Comparison of ENCODE assay signal across 9 mouse cellular contexts in the genomic region with DNA sequence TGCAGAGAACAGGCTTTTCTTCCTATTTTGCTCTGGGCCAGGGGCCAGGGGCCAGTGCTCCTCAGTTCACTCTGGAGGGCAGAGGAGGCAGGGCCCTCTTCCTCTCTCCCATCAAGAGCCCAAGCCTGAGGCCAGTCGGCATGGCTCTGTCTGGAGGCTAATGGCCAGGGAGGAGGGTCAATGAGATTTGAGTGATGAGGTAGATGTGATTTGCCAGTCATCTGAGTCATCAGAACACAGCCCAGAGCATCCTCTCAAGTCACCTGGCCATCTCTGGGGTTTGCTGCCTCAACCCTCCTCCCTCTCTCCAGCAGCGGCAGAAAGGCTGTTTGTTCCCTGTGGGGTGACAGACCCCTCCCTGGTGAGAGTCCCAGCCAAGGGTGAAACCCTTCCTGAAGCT. TPM values are rescaled to one million over a fixed set of nuclear protein-coding genes. Genes with fewer than 3 reads are reported as not detected.
DNase-seq lines count a peak whose midpoint lies in the region; ATAC-seq and TF ChIP-seq lines count a peak whose summit lies in the region.
"Had no signal": no experiment of that assay in that cellular context is flagged by ENCODE, and none has a peak within 500 bp of the region (broad histone marks: within the 10 kb centered on the region; RNA-seq: fewer than 3 reads in every experiment).

No protein-coding gene starts in this region.

- 13% methylated on average over 2 of the region's 2 CpGs for WGBS in cerebellum, adult 2 months
- WGBS in lung, adult 2 months, result 22% methylated on average over 2 of the region's 2 CpGs
- 16% methylated on average over 2 of the region's 2 CpGs for WGBS in limb, embryonic 11.5 days
- 17% methylated on average over 2 of the region's 2 CpGs for WGBS in stomach, embryonic 14.5 days

- DNase-seq in cerebellum, adult 2 months, result peak; percentile 55 to 61
- DNase-seq in cerebellum, postnatal 4 days (ENCODE audit: low spot score in 2 of 2), result no peak
- peak; percentile 23 for DNase-seq in lung, adult 2 months
- DNase-seq in lung, postnatal 36 days, result no peak
- no peak for DNase-seq in limb, embryonic 11.5 days (ENCODE audit: low spot score)
- DNase-seq in ovary, postnatal 10 days (ENCODE audit: low spot score), result no peak
- no peak for DNase-seq in left cerebral cortex, postnatal 14 days (ENCODE audit: low spot score in 2 of 2)

- H3K4me3 ChIP-seq in cerebellum, adult 2 months (replicated peaks; ENCODE audit: insufficient read depth, low read depth, low read length), result no peak overlapping the region
- peak overlapping the region; percentile 24 for H3K4me3 ChIP-seq in lung, adult 2 months (replicated peaks; ENCODE audit: extremely low read depth, low read depth, low read length)
- H3K4me3 ChIP-seq in limb, embryonic 11.5 days (ENCODE audit: low read depth, low read length), result peak overlapping the region; percentile 45; the same call in 1 of the 2 replicates
- peak overlapping the region; percentile 62 for H3K4me3 ChIP-seq in stomach, embryonic 14.5 days (ENCODE audit: low read depth, low read length)

- no peak overlapping the region for H3K9ac ChIP-seq in limb, embryonic 11.5 days (ENCODE audit: low read length)
- H3K9ac ChIP-seq in stomach, embryonic 14.5 days (replicated peaks; ENCODE audit: low read depth, low read length), result no peak overlapping the region
- H3K9ac ChIP-seq: liver, embryonic 14.5 days had no signal

- TF ChIP-seq CTCF in cerebellum, adult 2 months (IDR thresholded peaks at IDR 0.05; ENCODE audit: borderline replicate concordance, insufficient read depth, low read depth, low read length), result no peak
- no peak for TF ChIP-seq CTCF in lung, adult 2 months (IDR thresholded peaks at IDR 0.05; ENCODE audit: insufficient read depth, low read length)

- no peak for TF ChIP-seq POLR2A in cerebellum, adult 2 months (IDR thresholded peaks at IDR 0.05; ENCODE audit: borderline replicate concordance, insufficient read depth, low read length)
- no peak for TF ChIP-seq POLR2A in lung, adult 2 months (IDR thresholded peaks at IDR 0.05; ENCODE audit: borderline replicate concordance, extremely low read depth, low read depth, low read length)

- H3K9me3 ChIP-seq in limb, embryonic 11.5 days (ENCODE audit: control insufficient read depth, low read length), result no peaks in the 10 kb centered on the region
- no peaks in the 10 kb centered on the region for H3K9me3 ChIP-seq in stomach, embryonic 14.5 days (ENCODE audit: control insufficient read depth, low read depth, low read length)

- H3K36me3 ChIP-seq in limb, embryonic 11.5 days (ENCODE audit: control insufficient read depth, insufficient read depth, low read length), result peaks cover 1% of the 10 kb centered on the region; the same call in 1 of the 2 replicates
- H3K36me3 ChIP-seq in stomach, embryonic 14.5 days (ENCODE audit: control insufficient read depth, insufficient read depth, low read length), result no peaks in the 10 kb centered on the region

- intact Hi-C loops in left cerebral cortex, postnatal 14 days (cut with DNase I), result no loop called here

- H3K4me1 ChIP-seq in cerebellum, adult 2 months (ENCODE audit: control insufficient read depth, insufficient read depth, low read length), result peaks cover 16% of the 10 kb centered on the region
- peaks cover 10% of the 10 kb centered on the region for H3K4me1 ChIP-seq in lung, adult 2 months (ENCODE audit: control insufficient read depth, insufficient read depth, low read length)
- H3K4me1 ChIP-seq in limb, embryonic 11.5 days (ENCODE audit: control insufficient read depth, insufficient read depth, low read length), result peaks cover 28% of the 10 kb centered on the region
- H3K4me1 ChIP-seq in stomach, embryonic 14.5 days (ENCODE audit: control insufficient read depth, insufficient read depth, low read length), result peaks cover 46% of the 10 kb centered on the region

- H3K27ac ChIP-seq in cerebellum, adult 2 months (ENCODE audit: insufficient read depth, low read length), result 0 out of 2 replicates have a peak overlapping the region, but pooled peaks have one; percentile 76
- 0 out of 2 replicates have a peak overlapping the region, but pooled peaks have one; percentile 30 for H3K27ac ChIP-seq in limb, embryonic 11.5 days (replicated peaks; ENCODE audit: low read depth, low read length)
- peak overlapping the region; percentile 70; the same call in 1 of the 2 replicates for H3K27ac ChIP-seq in stomach, embryonic 14.5 days (ENCODE audit: low read length)
- H3K27ac ChIP-seq: liver, embryonic 14.5 days had no signal

- no peaks in the 10 kb centered on the region for H3K27me3 ChIP-seq in cerebellum, adult 2 months (ENCODE audit: control insufficient read depth, insufficient read depth, low read length)
- H3K27me3 ChIP-seq in limb, embryonic 11.5 days (ENCODE audit: control insufficient read depth, insufficient read depth, low read length), result peaks cover 44% of the 10 kb centered on the region
- no peaks in the 10 kb centered on the region for H3K27me3 ChIP-seq in stomach, embryonic 14.5 days (ENCODE audit: control insufficient read depth, insufficient read depth, low read length)

- H3K4me2 ChIP-seq in limb, embryonic 11.5 days (ENCODE audit: low read depth, severe bottlenecking), result peak overlapping the region; percentile 20; the same call in 1 of the 2 replicates
- H3K4me2 ChIP-seq in stomach, embryonic 14.5 days (replicated peaks; ENCODE audit: low read depth, low read length), result peak overlapping the region; percentile 82

- ATAC-seq in limb, embryonic 11.5 days (ENCODE audit: insufficient number of reproducible peaks, low FRiP score, low TSS enrichment, low read depth), result no peak
- ATAC-seq in stomach, embryonic 14.5 days (ENCODE audit: insufficient number of reproducible peaks, insufficient read depth, low FRiP score, low read depth), result no peak

RNA-seq across cellular contexts. Expression of gene Mcam, which starts 1.0 kb away (rescaled TPM):
- 57.0 and 61.8 TPM in 2 replicates for polyA plus RNA-seq in cerebellum, adult 2 months (2012; rRNA removed)
- 170 and 209 TPM in 2 replicates for polyA plus RNA-seq in lung, adult 2 months (2012; rRNA removed)
- polyA plus RNA-seq in limb, embryonic 11.5 days (2014; fragmentation: Nextera tagmentation; extraction: Ambion mirVana), result 12.7 and 13.4 TPM in 2 replicates
- polyA plus RNA-seq in stomach, embryonic 14.5 days (2014; fragmentation: Nextera tagmentation; extraction: Ambion mirVana), result 53.0 and 54.3 TPM in 2 replicates
- 10 to 100 TPM; 20.3 to 22.0 TPM for total RNA-seq in left cerebral cortex, postnatal 14 days (2021)

RNA-seq across cellular contexts. Expression of gene Rnf26, which starts 20.0 kb away (rescaled TPM):
- 31.2 and 34.0 TPM in 2 replicates for polyA plus RNA-seq in cerebellum, adult 2 months (2012; rRNA removed)
- 24.6 and 25.0 TPM in 2 replicates for polyA plus RNA-seq in lung, adult 2 months (2012; rRNA removed)
- polyA plus RNA-seq in limb, embryonic 11.5 days (2014; fragmentation: Nextera tagmentation; extraction: Ambion mirVana), result 76.6 and 77.3 TPM in 2 replicates
- 61.7 and 66.7 TPM in 2 replicates for polyA plus RNA-seq in stomach, embryonic 14.5 days (2014; fragmentation: Nextera tagmentation; extraction: Ambion mirVana)
- 10 to 100 TPM; 28.1 to 31.9 TPM for total RNA-seq in left cerebral cortex, postnatal 14 days (2021)

RNA-seq across cellular contexts. Expression of gene Gm49380, which starts 20.0 kb away (rescaled TPM):
- polyA plus RNA-seq in cerebellum, adult 2 months (2012; rRNA removed), result 0.41 and 0.75 TPM in 2 replicates
- polyA plus RNA-seq in lung, adult 2 months (2012; rRNA removed), result 0.27 TPM in 1 of 2 replicates, not detected in the other
- 0.10 TPM in 1 of 2 replicates, not detected in the other for polyA plus RNA-seq in limb, embryonic 11.5 days (2014; fragmentation: Nextera tagmentation; extraction: Ambion mirVana)
- polyA plus RNA-seq in stomach, embryonic 14.5 days (2014; fragmentation: Nextera tagmentation; extraction: Ambion mirVana), result 0.43 and 0.52 TPM in 2 replicates
- total RNA-seq in left cerebral cortex, postnatal 14 days (2021), result under 1 TPM; 0.25 to 0.37 TPM

RNA-seq across cellular contexts. Expression of gene C1qtnf5, which starts 26.2 kb away (rescaled TPM):
- polyA plus RNA-seq in cerebellum, adult 2 months (2012; rRNA removed), result 26.0 and 29.1 TPM in 2 replicates
- polyA plus RNA-seq in lung, adult 2 months (2012; rRNA removed), result 29.0 and 31.0 TPM in 2 replicates
- polyA plus RNA-seq in limb, embryonic 11.5 days (2014; fragmentation: Nextera tagmentation; extraction: Ambion mirVana), result 0.40 and 0.45 TPM in 2 replicates
- polyA plus RNA-seq in stomach, embryonic 14.5 days (2014; fragmentation: Nextera tagmentation; extraction: Ambion mirVana), result 2.3 and 2.8 TPM in 2 replicates
- total RNA-seq in left cerebral cortex, postnatal 14 days (2021), result 10 to 100 TPM; 17.1 to 19.6 TPM

RNA-seq across cellular contexts. Expression of gene Mfrp, which starts 31.8 kb away (rescaled TPM):
- 2.7 and 7.3 TPM in 2 replicates for polyA plus RNA-seq in cerebellum, adult 2 months (2012; rRNA removed)
- polyA plus RNA-seq in lung, adult 2 months (2012; rRNA removed), result 0.25 and 0.34 TPM in 2 replicates
- 0.13 TPM in 1 of 2 replicates, not detected in the other for polyA plus RNA-seq in limb, embryonic 11.5 days (2014; fragmentation: Nextera tagmentation; extraction: Ambion mirVana)
- 0.26 and 0.28 TPM in 2 replicates for polyA plus RNA-seq in stomach, embryonic 14.5 days (2014; fragmentation: Nextera tagmentation; extraction: Ambion mirVana)
- total RNA-seq in left cerebral cortex, postnatal 14 days (2021), result under 1 TPM; 0.46 to 0.82 TPM
- polyA plus RNA-seq: liver, embryonic 14.5 days had no signal

Comparison
In these comparisons a context has a peak if more than half of its experiments do, and no peak if none do; other contexts are left out.
1. DNase-seq: peak in cerebellum, adult 2 months (2 of 2) and lung, adult 2 months (single experiment); none in cerebellum, postnatal 4 days (0 of 2), lung, postnatal 36 days (single experiment), limb, embryonic 11.5 days (single experiment), ovary, postnatal 10 days (single experiment) and left cerebral cortex, postnatal 14 days (0 of 2).
2. Peak in every context shown above with its lines, with median percentiles within 50 percentile points of each other: H3K27ac ChIP-seq.